Mouse (Mus musculus) embryonic facial prominence, embryonic 13.5 days (tissue): ENCODE data around the gene Psmd13. TPM values are rescaled to one million over a fixed set of nuclear protein-coding genes. Genes with fewer than 3 reads are reported as not detected.
A peak's percentile ranks its signal among the peaks of the same experiment; 100 is the strongest.

ENCODE experiments used
- ATAC-seq: fragments of 200-750 bp; cut with Nextera tagmentation; 2 replicates; pipeline ENCODE4 v1.8.0; 2017; ENCODE audit warnings: low read depth; ENCODE audit not compliant: insufficient number of reproducible peaks, insufficient read depth, low FRiP score, low TSS enrichment
- H3K27ac ChIP-seq: fragments of 300-500 bp; sonication (generic); 2 replicates; pipeline ENCODE4 v1.5.1; 2015; ENCODE audit warnings: moderate library complexity, mild to moderate bottlenecking, inconsistent platforms
- H3K27me3 ChIP-seq: fragments of 300-500 bp; sonication (generic); 2 replicates; pipeline ENCODE4 v1.6.1; 2015; ENCODE audit warnings: mild to moderate bottlenecking, inconsistent platforms
- H3K36me3 ChIP-seq: fragments of 300-500 bp; sonication (generic); 2 replicates; pipeline ENCODE4 v1.6.1; 2015; ENCODE audit warnings: mild to moderate bottlenecking, inconsistent platforms
- H3K4me1 ChIP-seq: fragments of 300-500 bp; sonication (generic); 2 replicates; pipeline ENCODE4 v1.6.1; 2015; ENCODE audit warnings: inconsistent platforms
- H3K4me2 ChIP-seq: fragments of 300-500 bp; sonication (generic); 2 replicates; pipeline ENCODE4 v1.6.1; 2015; ENCODE audit warnings: moderate library complexity, mild to moderate bottlenecking, inconsistent platforms
- H3K4me3 ChIP-seq: fragments of 300-500 bp; sonication (generic); 2 replicates; pipeline ENCODE4 v1.5.1; 2015; ENCODE audit warnings: mild to moderate bottlenecking, inconsistent platforms
- H3K9ac ChIP-seq: fragments of 300-500 bp; sonication (generic); 2 replicates; pipeline ENCODE4 v1.6.1; 2015; ENCODE audit warnings: mild to moderate bottlenecking, inconsistent platforms
- H3K9me3 ChIP-seq: fragments of 300-500 bp; sonication (generic); 2 replicates; pipeline ENCODE4 v1.6.1; 2016; ENCODE audit warnings: inconsistent platforms
- WGBS: fragments of 180-500 bp; shearing (Covaris S2); methylation state at CpG from one replicate; pipeline ENCODE4 v1.1.7; 2015; ENCODE audit warnings: mixed read lengths; 5-methylcytosine and 5-hydroxymethylcytosine counted together
- polyA plus RNA-seq: library from polyadenylated mRNA; unstranded; fragments of >200 nt; fragmentation: Nextera tagmentation; extraction: Ambion mirVana; gene quantifications from 2 replicates; pipeline ENCODE4 v1.2.1, GENCODE M21; 2015

Gene Psmd13
- polyA plus RNA-seq, 1 experiment from 2014 or later, result 261 TPM

DNA sequence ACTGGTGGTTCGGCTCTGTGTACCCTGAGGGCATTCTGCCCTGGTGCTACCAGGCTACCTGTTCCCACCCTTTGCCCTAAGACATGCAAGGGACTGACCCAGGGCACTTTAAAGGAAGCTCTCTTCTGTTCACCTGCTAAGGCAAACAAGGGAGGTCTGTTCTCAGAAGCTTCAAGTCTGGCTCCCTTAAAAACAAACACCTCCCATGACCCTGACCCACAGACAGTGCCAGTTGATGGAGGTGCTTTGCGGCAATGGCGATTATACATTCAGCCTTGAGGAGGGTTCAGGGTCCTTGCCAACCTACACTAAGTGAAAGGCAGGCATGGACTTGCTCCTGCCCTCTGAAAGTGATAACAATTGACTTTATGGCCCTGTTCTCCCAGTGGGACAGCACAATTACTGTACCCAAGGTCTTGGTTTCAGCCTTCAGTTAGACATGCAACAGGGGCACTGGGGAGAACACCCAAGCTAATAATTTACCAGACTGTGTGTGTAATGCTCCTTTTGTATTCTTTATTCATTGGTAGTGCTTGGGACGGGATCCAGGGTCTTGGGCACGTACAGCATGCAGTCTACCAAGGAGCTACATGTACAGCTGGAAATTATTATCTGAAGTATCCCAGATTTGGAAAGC is 31.2 kb downstream of the Psmd13 start:
- Histone ChIP-seq H3K36me3 (no peaks in the 10 kb centered on the region), H3K27ac (no peak overlapping the region), H3K4me3 (no peak overlapping the region), H3K27me3 (peaks cover 10% of the 10 kb centered on the region), H3K9me3 (no peaks in the 10 kb centered on the region), H3K9ac (no peak overlapping the region), H3K4me2 (no peak overlapping the region), H3K4me1 (no peaks in the 10 kb centered on the region)
- ATAC-seq, result no peak
- WGBS, result 63% methylated on average over 5 of the region's 5 CpGs

DNA sequence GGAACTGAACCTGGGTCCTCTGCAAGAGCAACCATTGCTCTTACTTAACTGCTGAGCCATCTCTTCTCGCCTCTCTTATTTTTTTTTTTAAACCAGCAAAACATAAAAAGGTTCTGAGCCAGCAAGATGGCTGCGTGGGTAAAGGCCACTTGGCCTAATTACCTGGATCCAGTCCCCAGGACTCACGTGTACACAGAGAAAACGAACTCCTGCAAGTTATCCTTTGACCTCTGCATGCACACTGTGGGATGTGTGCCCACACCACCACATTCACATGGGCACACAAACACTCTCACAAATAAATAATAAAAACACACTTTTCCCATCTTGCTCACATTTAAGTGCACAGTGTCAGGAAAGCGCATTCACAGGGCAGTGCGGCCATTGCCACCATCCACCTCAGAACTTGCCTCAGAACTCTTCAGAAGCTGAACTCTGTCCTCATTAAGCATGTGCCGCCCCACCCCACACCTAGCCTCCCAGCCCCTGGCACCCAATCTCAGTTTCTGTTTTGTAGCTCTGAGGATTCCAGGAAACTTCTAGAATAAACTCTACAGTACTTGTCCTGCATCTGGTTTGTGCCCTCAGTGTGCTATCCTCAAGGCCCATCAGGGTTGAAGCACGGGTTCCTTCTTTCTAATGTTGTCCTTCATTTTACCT is 32.4 kb downstream of the Psmd13 start:
- ATAC-seq, result no peak
- Histone ChIP-seq H3K4me1 (no peaks in the 10 kb centered on the region), H3K27ac (no peak overlapping the region), H3K4me3 (no peak overlapping the region), H3K36me3 (no peaks in the 10 kb centered on the region), H3K9ac (no peak overlapping the region), H3K9me3 (no peaks in the 10 kb centered on the region), H3K4me2 (no peak overlapping the region), H3K27me3 (peaks cover 19% of the 10 kb centered on the region)
- 80% methylated on average over 8 of the region's 8 CpGs for WGBS

DNA sequence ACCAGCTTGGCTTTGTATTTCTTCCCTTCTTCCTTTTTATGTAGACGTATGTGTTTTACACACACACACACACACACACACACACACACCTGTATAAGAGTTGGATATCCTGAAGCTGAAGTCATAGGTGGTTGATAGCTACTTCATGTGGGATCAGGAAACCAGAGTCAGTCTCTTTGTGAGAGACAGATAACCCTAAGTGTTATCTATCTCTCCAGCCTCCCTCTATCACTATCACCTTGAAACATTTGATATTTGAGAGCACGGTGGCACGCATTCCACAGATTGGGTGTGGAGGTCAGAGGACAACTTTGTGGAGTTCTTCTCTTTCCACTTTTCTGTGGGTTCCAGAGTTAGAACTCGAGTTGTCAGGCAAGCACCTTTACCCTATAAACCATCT is 38.1 kb downstream of the Psmd13 start:
- no peak overlapping the region for H3K4me3 ChIP-seq
- H3K27ac ChIP-seq, result no peak overlapping the region
- WGBS, result 72% methylated on average over 4 of the region's 4 CpGs

DNA sequence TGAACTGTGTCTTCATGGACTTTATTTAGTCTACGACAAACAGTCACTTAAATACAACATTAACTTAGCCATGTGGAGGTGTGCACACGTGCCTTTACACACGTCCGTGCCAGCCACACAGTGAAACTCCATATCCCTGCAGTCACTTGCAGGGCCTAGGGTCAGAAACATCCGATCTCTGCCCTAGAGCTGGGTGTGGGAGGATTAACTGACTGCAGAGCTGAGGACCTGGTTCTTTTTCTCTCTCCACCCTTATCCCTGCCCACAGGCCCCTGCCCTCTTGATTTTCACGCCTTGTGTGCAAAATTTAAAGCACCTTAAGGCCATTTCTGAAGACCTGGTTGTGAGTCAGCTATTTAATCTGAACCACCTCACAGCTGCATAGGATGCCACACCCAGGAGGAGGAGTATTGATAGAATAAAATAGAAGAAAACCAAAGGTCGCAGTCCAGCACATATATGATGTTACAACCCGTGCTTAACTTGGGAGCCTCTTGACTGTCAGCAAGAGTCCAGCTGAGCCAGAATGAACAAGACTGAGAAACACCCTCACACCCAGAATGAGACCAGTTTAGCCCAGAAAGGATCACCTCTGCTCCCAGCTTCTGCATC is 38.8 kb downstream of the Psmd13 start, which contains the start of gene Nlrp6:
TSS of gene Nlrp6 (plus strand) at position 485 of the 612 bp plus-strand sequence.
- Histone ChIP-seq H3K9me3 (no peaks in the 10 kb centered on the region), H3K4me1 (peaks cover 18% of the 10 kb centered on the region), H3K27me3 (peaks cover 83% of the 10 kb centered on the region), H3K36me3 (no peaks in the 10 kb centered on the region), H3K4me2 (no peak within 1 kb of the TSS), H3K4me3 (no peak within 1 kb of the TSS), H3K9ac (no peak within 1 kb of the TSS), H3K27ac (no peak within 1 kb of the TSS)
- ATAC-seq, result no peak
- 69% methylated on average over 8 of the region's 8 CpGs for WGBS

More for the DNA sequence above, 38.1 kb downstream of the Psmd13 start:
- H3K36me3 ChIP-seq, result no peaks in the 10 kb centered on the region
- H3K9me3 ChIP-seq, result no peaks in the 10 kb centered on the region
- ATAC-seq, result no peak
- no peak overlapping the region for H3K9ac ChIP-seq
- peaks cover 77% of the 10 kb centered on the region for H3K27me3 ChIP-seq
- peaks cover 18% of the 10 kb centered on the region for H3K4me1 ChIP-seq
- no peak overlapping the region for H3K4me2 ChIP-seq

DNA sequence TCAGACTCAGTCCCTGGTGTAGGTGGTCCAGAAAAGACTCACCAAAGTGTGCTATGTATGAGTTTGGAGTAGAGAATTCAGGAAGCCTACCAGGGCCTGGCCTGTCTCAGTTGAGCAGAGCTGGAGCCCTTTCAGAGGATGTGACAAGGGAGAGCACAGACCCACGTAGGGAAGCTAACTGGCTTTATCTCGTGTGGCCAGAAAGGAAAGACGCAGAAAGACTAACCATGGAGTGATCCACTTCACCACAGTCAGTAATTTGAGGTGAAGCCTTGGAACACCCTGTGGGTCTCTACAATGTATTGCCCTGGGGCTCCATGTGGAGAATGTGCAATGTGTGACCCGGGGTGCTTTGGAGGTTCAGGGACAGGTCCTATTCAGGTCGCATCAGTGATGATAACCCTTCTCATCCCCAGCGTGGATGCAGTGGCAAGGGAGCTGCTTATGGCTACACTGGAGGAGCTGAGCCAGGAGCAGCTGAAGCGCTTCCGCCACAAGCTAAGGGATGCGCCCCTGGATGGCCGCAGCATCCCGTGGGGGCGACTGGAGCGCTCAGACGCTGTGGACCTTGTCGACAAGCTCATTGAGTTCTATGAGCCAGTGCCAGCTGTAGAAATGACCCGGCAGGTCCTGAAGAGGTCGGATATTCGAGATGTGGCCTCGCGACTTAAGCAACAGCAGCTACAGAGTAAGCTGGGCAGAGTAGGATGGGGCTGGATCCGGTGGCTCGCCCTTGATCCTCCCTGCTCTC is 39.6 kb downstream of the Psmd13 start:
- H3K27ac ChIP-seq, result no peak overlapping the region
- no peak overlapping the region for H3K4me3 ChIP-seq
- H3K27me3 ChIP-seq, result peaks cover 81% of the 10 kb centered on the region
- H3K36me3 ChIP-seq, result no peaks in the 10 kb centered on the region
- no peak overlapping the region for H3K4me2 ChIP-seq
- H3K9ac ChIP-seq, result no peak overlapping the region
- H3K4me1 ChIP-seq, result peaks cover 18% of the 10 kb centered on the region
- no peak for ATAC-seq
- 27% methylated on average over 22 of the region's 22 CpGs for WGBS
- H3K9me3 ChIP-seq, result no peaks in the 10 kb centered on the region

DNA sequence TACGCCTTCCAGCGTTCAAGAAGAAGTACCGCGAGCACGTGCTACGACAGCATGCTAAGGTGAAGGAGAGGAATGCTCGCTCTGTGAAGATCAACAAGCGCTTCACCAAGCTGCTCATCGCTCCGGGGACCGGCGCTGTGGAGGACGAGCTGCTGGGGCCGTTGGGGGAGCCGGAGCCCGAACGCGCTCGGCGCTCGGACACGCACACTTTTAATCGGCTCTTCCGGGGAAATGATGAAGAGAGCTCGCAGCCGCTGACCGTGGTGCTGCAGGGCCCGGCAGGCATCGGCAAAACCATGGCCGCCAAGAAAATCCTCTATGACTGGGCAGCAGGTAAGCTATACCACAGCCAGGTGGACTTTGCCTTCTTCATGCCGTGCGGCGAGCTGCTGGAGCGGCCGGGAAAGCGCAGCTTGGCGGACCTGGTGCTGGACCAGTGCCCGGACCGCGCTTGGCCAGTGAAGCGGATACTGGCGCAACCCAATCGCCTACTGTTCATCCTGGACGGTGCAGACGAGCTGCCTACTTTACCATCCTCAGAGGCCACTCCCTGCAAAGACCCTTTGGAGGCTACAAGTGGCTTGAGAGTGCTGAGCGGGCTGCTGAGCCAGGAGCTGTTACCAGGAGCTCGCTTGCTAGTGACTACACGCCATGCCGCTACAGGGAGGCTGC is 40.8 kb downstream of the Psmd13 start:
- peaks cover 78% of the 10 kb centered on the region for H3K27me3 ChIP-seq
- WGBS, result 1% methylated on average over 49 of the region's 49 CpGs

DNA sequence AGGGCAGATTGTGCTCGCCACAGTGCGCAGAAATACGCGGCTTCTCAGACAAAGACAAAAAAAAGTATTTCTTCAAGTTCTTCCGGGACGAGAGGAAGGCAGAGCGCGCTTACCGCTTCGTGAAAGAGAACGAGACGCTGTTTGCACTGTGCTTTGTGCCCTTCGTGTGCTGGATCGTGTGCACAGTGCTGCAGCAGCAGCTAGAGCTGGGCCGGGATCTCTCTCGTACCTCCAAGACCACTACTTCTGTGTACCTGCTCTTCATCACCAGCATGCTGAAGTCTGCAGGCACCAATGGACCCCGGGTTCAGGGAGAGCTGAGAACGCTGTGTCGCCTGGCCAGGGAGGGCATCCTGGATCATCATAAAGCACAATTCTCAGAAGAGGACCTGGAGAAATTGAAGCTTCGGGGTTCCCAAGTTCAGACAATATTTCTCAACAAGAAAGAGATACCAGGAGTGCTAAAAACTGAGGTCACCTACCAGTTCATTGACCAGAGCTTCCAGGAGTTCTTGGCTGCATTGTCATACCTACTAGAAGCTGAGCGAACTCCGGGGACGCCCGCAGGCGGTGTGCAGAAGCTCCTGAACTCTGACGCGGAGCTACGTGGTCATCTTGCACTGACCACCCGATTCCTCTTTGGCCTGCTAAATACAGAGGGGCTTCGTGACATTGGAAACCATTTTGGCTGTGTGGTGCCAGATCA is 41.5 kb downstream of the Psmd13 start:
- H3K27me3 ChIP-seq, result peaks cover 71% of the 10 kb centered on the region
- 20% methylated on average over 30 of the region's 30 CpGs for WGBS

More for the DNA sequence above, 40.8 kb downstream of the Psmd13 start:
- Histone ChIP-seq H3K4me1 (peaks cover 18% of the 10 kb centered on the region), H3K4me3 (peak overlapping the region; percentile 43), H3K27ac (no peak overlapping the region), H3K9me3 (no peaks in the 10 kb centered on the region), H3K9ac (peak overlapping the region; percentile 41), H3K4me2 (peak overlapping the region; percentile 76), H3K36me3 (no peaks in the 10 kb centered on the region)
- ATAC-seq, result no peak

DNA sequence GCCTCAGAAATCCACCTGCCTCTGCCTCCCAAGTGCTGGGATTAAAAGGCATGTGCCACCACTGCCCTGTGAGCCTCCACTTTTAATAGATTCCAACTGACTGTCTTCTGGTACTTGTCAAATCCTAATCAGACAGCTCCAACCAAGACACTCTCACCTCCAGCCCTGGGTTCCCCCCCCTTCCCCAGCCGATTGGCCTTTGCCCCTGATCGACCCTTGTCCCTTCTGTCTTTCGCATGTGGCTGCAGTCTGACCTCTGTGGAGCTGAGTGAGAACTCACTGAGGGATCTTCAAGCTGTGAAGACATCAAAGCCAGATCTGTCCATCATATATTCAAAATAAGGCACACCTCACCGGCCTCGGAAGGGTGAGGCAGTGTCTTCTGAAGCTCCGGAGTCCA is 45.4 kb downstream of the Psmd13 start:
- no peaks in the 10 kb centered on the region for H3K36me3 ChIP-seq
- WGBS, result 78% methylated on average over 6 of the region's 6 CpGs
- H3K4me1 ChIP-seq, result peaks cover 14% of the 10 kb centered on the region
- H3K27ac ChIP-seq, result no peak overlapping the region
- no peaks in the 10 kb centered on the region for H3K9me3 ChIP-seq
- H3K4me3 ChIP-seq, result no peak overlapping the region
- peaks cover 34% of the 10 kb centered on the region for H3K27me3 ChIP-seq
- no peak for ATAC-seq
- no peak overlapping the region for H3K9ac ChIP-seq
- H3K4me2 ChIP-seq, result no peak overlapping the region

More for the DNA sequence above, 41.5 kb downstream of the Psmd13 start:
- peaks cover 18% of the 10 kb centered on the region for H3K4me1 ChIP-seq
- peak overlapping the region; percentile 76 for H3K4me2 ChIP-seq
- no peak overlapping the region for H3K27ac ChIP-seq
- no peaks in the 10 kb centered on the region for H3K36me3 ChIP-seq
- no peak for ATAC-seq
- H3K9me3 ChIP-seq, result no peaks in the 10 kb centered on the region
- H3K4me3 ChIP-seq, result peak overlapping the region; percentile 43
- peak overlapping the region; percentile 41 for H3K9ac ChIP-seq

DNA sequence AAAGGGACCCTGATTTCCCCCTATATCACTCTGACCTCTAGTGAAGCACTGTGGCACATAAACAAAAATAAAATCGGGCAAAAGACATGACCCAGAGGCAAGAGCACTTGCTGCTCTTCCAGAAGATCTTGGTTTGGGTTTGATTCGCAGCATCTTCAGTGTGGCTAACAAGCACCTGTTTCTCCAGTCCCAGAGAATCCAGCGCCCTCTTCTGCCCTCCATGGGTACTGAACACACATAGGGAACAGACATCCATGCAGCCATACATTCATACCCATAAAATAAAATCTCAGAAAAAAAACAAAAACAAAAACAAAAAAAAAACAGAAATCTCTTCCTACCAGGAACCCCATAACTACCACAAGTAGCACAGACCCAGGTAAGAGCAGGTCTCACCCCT is 56.7 kb downstream of the Psmd13 start:
- Histone ChIP-seq H3K27ac (no peak overlapping the region), H3K4me3 (no peak overlapping the region), H3K27me3 (peaks cover 8% of the 10 kb centered on the region; the same call in 1 of the 2 replicates), H3K9ac (no peak overlapping the region), H3K36me3 (no peaks in the 10 kb centered on the region), H3K4me2 (no peak overlapping the region), H3K9me3 (no peaks in the 10 kb centered on the region), H3K4me1 (peaks cover 37% of the 10 kb centered on the region)
- no peak for ATAC-seq
- 42% methylated on average over 3 of the region's 3 CpGs for WGBS

DNA sequence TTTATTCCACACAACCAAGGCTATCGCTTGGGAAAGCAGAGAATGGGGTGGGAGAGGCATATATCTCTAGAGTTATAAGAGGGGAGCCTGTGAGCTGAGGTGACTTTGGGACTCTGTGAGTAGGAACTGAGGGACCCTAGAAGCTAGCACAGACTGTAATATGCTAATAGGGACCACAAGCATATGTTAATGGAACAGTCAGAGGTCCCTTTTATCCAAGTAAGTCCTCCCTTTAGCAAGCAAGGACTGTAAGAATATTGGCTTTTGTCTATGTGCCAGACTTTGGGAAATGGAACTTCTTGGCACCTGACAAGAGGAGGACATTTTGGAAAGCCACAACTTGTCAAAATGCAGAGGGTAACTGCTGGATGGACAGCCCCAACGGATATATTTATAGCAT is 57.1 kb downstream of the Psmd13 start:
- no peak overlapping the region for H3K4me3 ChIP-seq
- H3K27ac ChIP-seq, result peak overlapping the region; percentile 84; the same call in 1 of the 2 replicates
- no peak overlapping the region for H3K9ac ChIP-seq
- H3K27me3 ChIP-seq, result peaks cover 8% of the 10 kb centered on the region; the same call in 1 of the 2 replicates
- peaks cover 41% of the 10 kb centered on the region for H3K4me1 ChIP-seq
- H3K4me2 ChIP-seq, result peak overlapping the region; percentile 44; the same call in 1 of the 2 replicates
- ATAC-seq, result no peak
- 0 out of 2 replicates have a peak, but pooled peaks cover 2% of the 10 kb centered on the region for H3K36me3 ChIP-seq
- 23% methylated on average over 2 of the region's 2 CpGs for WGBS
- no peaks in the 10 kb centered on the region for H3K9me3 ChIP-seq
